Mouse (Mus musculus) bone marrow macrophage, adult 2 months (primary cell): ENCODE measurements around the gene Pigo.
A peak's percentile ranks its signal among the peaks of the same experiment; 100 is the strongest.

ENCODE experiments used
- CTCF ChIP-seq: IDR thresholded peaks from 2 replicates; pipeline ENCODE4 v1.5.1; 2012; ENCODE audit warnings: low read depth, mild to moderate bottlenecking, low read length, moderate library complexity
- POLR2A ChIP-seq: IDR thresholded peaks from 2 replicates; pipeline ENCODE4 v1.6.1; 2012; ENCODE audit warnings: mild to moderate bottlenecking, low read depth, low read length, borderline replicate concordance

DNA sequence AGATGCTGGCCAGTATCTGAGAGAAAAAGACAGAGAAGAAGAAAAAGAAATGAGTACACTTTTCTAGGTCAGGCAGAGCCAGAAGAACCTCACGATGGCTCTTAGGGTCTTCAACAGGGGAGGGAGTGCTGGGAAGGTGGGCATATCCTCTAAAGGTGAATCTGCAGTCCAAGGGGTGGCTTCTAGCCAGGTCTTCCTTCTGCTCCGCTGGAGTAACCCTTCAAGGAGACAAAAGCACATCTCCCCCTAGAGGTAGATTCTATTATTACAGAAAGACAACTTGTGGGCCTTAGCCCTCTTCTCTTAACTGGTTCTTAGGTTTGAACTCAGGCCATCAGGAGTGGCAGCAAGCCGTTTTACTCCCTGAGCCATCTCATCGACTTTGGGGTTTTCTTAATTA is 27.0 kb upstream of the Pigo start:
- 0 out of 2 replicates have a peak, but pooled peaks have one; percentile 22 for TF ChIP-seq CTCF
- TF ChIP-seq POLR2A = no peak
